Mouse (Mus musculus) forebrain, postnatal 0 days (tissue): ENCODE results near the gene Lpgat1. TPM values are rescaled to one million over a fixed set of nuclear protein-coding genes. Genes with fewer than 3 reads are reported as not detected.
A peak's percentile ranks its signal among the peaks of the same experiment; 100 is the strongest.

Experiments
- ATAC-seq: fragments of 200-750 bp; cut with Nextera tagmentation; 2 replicates; pipeline ENCODE4 v1.8.0; 2017; ENCODE audit warnings: mild to moderate bottlenecking, moderate library complexity
- DNase-seq: peaks from one replicate; pipeline ENCODE4 v3.0.0-alpha.2; 2015
- H3K27ac ChIP-seq: fragments of 300-500 bp; sonication (generic); 2 replicates; pipeline ENCODE4 v1.5.1; 2014; ENCODE audit warnings: low read depth, mild to moderate bottlenecking, antibody characterized with exemption, low read length, moderate library complexity, mixed read lengths
- H3K27me3 ChIP-seq: fragments of 300-500 bp; sonication (generic); 2 replicates; pipeline ENCODE4 v1.6.1; 2014; ENCODE audit warnings: mild to moderate bottlenecking, low read length, mixed read lengths; ENCODE audit not compliant: insufficient read depth
- H3K36me3 ChIP-seq: fragments of 300-500 bp; sonication (generic); 2 replicates; pipeline ENCODE4 v1.6.1; 2014; ENCODE audit warnings: mild to moderate bottlenecking, moderate library complexity; ENCODE audit not compliant: insufficient read depth
- H3K4me1 ChIP-seq: fragments of 300-500 bp; sonication (generic); 2 replicates; pipeline ENCODE4 v1.6.1; 2014; ENCODE audit warnings: antibody characterized with exemption; ENCODE audit not compliant: insufficient read depth
- H3K4me2 ChIP-seq: fragments of 300-500 bp; sonication (generic); 2 replicates; pipeline ENCODE4 v1.6.1; 2014; ENCODE audit warnings: low read depth, mild to moderate bottlenecking, moderate library complexity
- H3K4me3 ChIP-seq: fragments of 300-500 bp; sonication (generic); 2 replicates; pipeline ENCODE4 v1.5.1; 2014; ENCODE audit warnings: low read depth, low read length, mixed read lengths
- H3K9ac ChIP-seq: fragments of 300-500 bp; sonication (generic); 2 replicates; pipeline ENCODE4 v1.6.1; 2014; ENCODE audit warnings: mild to moderate bottlenecking
- H3K9me3 ChIP-seq: fragments of 300-500 bp; sonication (generic); 2 replicates; pipeline ENCODE4 v1.6.1; 2016; ENCODE audit warnings: low read length
- CTCF ChIP-seq: sonication (generic); IDR thresholded peaks from 2 replicates; pipeline ENCODE4 v1.5.1; 2016; ENCODE audit warnings: antibody characterized with exemption, control low read depth, low read depth
- WGBS: fragments of 180-500 bp; shearing (Covaris S2); extraction: QIAGEN DNeasy Blood & Tissue Kit; methylation state at CpG from one replicate; pipeline ENCODE4 v1.1.7; 2014; 5-methylcytosine and 5-hydroxymethylcytosine counted together
- polyA plus RNA-seq: library from polyadenylated mRNA; unstranded; fragments of >200 nt; fragmentation: Nextera tagmentation; extraction: Ambion mirVana; gene quantifications from 2 replicates; pipeline ENCODE4 v1.2.1, GENCODE M21; 2015
- total RNA-seq: library from RNA; depleted of rRNA; stranded (reverse); fragments of >200 nt; gene quantifications from 2 replicates; pipeline ENCODE4 v1.2.3, GENCODE M21; 2014; rRNA removed

The Lpgat1 gene
- total and polyA plus RNA-seq, 2 experiments from 2014 or later = 46.6 to 73.8 TPM

DNA sequence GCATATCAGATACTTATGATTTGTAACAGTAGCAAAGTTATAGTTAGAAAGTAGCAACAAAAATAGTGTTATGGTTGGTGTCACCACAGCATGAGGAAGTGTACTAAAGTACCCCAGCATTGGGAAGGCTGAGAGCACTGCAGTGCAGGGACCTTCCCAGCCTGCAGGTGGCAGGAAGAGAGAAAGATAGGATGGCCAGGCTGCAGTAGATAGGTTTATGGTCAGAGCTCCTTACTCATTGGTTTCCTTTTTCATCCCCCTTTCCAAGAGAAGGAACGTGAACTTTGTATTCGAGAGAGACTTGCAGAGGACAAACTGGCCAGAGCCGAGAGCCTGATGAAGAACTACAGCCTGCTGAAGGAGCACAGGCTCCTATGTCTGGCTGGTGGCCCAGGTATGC, 111.5 kb downstream of the Lpgat1 start:
- H3K4me1 ChIP-seq = no peaks in the 10 kb centered on the region

DNA sequence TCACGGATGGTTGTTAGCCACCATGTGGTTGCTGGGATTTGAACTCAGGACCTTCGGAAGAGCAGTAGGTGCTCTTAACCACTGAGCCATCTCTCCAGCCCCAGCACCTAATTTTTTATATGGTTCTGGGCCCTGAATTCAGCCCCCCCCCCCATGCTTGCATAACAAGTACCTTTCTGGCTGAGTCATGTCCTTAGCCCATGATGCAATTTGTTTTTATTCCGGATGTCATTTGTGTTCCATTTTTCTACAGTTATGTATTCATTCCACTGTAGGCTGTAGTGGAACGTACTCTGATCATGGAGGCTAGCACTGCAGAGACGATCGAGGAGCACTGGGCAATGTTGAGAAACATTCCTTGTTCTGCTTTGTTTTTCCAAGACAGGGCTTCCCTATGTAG, 115.8 kb downstream of the Lpgat1 start:
- H3K27ac ChIP-seq = no peak overlapping the region
- H3K4me1 ChIP-seq = no peaks in the 10 kb centered on the region
- no peak overlapping the region for H3K4me2 ChIP-seq
- H3K27me3 ChIP-seq = no peaks in the 10 kb centered on the region
- ATAC-seq (no peak), DNase-seq (no peak)
- no peak for TF ChIP-seq CTCF
- no peak overlapping the region for H3K9ac ChIP-seq
- 96% methylated on average over 6 of the region's 6 CpGs for WGBS
- H3K4me3 ChIP-seq = no peak overlapping the region
- no peaks in the 10 kb centered on the region for H3K36me3 ChIP-seq
- no peaks in the 10 kb centered on the region for H3K9me3 ChIP-seq

More for the DNA sequence above, 111.5 kb downstream of the Lpgat1 start:
- ATAC-seq (peak; percentile 53; the same call in 1 of the 2 replicates), DNase-seq (no peak)
- TF ChIP-seq CTCF = peak; percentile 63
- 92% methylated on average over 3 of the region's 3 CpGs for WGBS
- Histone ChIP-seq H3K4me3 (no peak overlapping the region), H3K9ac (no peak overlapping the region), H3K27ac (no peak overlapping the region), H3K36me3 (no peaks in the 10 kb centered on the region; the same call in 1 of the 2 replicates), H3K4me2 (no peak overlapping the region), H3K27me3 (no peaks in the 10 kb centered on the region), H3K9me3 (no peaks in the 10 kb centered on the region)

Other genes starting within 250 kb of the Lpgat1 start
- 3.2 and 5.8 TPM in 2 replicates for gene Dtl, start 142.3 kb upstream of the Lpgat1 start, total RNA-seq
- gene Dtl, start 142.3 kb upstream of the Lpgat1 start, polyA plus RNA-seq = 2.8 and 4.5 TPM in 2 replicates
- gene Ints7, start 142.2 kb upstream of the Lpgat1 start, total RNA-seq = 29.8 and 47.8 TPM in 2 replicates
- gene Ints7, start 142.2 kb upstream of the Lpgat1 start, polyA plus RNA-seq = 21.6 and 27.9 TPM in 2 replicates
- gene Nek2, start 103.6 kb downstream of the Lpgat1 start, total RNA-seq = 3.6 and 5.1 TPM in 2 replicates
- 5.0 and 6.2 TPM in 2 replicates for gene Nek2, start 103.6 kb downstream of the Lpgat1 start, polyA plus RNA-seq
- 22.4 and 32.4 TPM in 2 replicates for gene Slc30a1, start 188.9 kb downstream of the Lpgat1 start, total RNA-seq
- 4.1 and 4.9 TPM in 2 replicates for gene Slc30a1, start 188.9 kb downstream of the Lpgat1 start, polyA plus RNA-seq